ENCODE assay signal across 9 mouse cellular contexts in the genomic region with DNA sequence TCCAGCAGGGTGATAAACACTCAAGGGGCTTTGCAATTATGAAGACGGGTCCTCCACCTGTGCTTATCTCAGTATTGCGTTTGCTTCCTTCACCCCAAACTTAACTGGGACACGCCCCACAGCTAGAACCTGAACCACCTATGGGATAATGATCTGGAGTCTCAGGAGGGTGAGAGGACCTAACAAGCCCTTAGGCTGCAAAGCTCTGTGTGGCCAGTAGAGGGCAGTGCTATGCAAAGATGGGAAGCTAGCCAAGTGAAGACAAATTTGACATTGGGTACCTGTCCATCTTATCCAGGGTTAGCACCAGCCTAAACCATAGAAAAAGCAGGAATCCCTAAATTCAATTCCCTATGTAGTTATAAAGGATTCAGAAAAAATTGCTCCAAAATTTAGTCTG. TPM values are rescaled to one million over a fixed set of nuclear protein-coding genes. Genes with fewer than 3 reads are reported as not detected.
A peak's percentile ranks its signal among the peaks of the same experiment; 100 is the strongest.
DNase-seq lines count a peak whose midpoint lies in the region; ATAC-seq and TF ChIP-seq lines count a peak whose summit lies in the region.
"Had no signal": no experiment of that assay in that cellular context is flagged by ENCODE, and none has a peak within 500 bp of the region (broad histone marks: within the 10 kb centered on the region; RNA-seq: fewer than 3 reads in every experiment).

No protein-coding gene starts in this region.

- no peak overlapping the region for H3K9ac ChIP-seq in hindbrain, embryonic 11.5 days (ENCODE audit: low read depth, low read length)
- no peak overlapping the region for H3K9ac ChIP-seq in hindbrain, embryonic 13.5 days
- H3K9ac ChIP-seq: embryonic facial prominence, embryonic 13.5 days had no signal

- WGBS in hindbrain, embryonic 11.5 days, result 44% methylated on average over 3 of the region's 3 CpGs
- WGBS in hindbrain, embryonic 13.5 days, result 50% methylated on average over 3 of the region's 3 CpGs

- peak; percentile 45; the same call in 1 of the 2 replicates for TF ChIP-seq CTCF in embryonic fibroblast, embryonic 13.5 days (IDR thresholded peaks at IDR 0.05; ENCODE audit: borderline replicate concordance, insufficient read depth, low read length)

- no peak overlapping the region for H3K4me3 ChIP-seq in hindbrain, embryonic 11.5 days (ENCODE audit: low read depth, low read length)
- no peak overlapping the region for H3K4me3 ChIP-seq in hindbrain, embryonic 13.5 days
- H3K4me3 ChIP-seq in embryonic fibroblast, embryonic 13.5 days (ENCODE audit: insufficient read depth, low read length), result no peak overlapping the region
- H3K4me3 ChIP-seq: embryonic facial prominence, embryonic 13.5 days had no signal

- intact Hi-C loops in left cerebral cortex, postnatal 10 days (cut with DNase I), result no loop called here

- no peaks in the 10 kb centered on the region for H3K27me3 ChIP-seq in hindbrain, embryonic 11.5 days (ENCODE audit: control insufficient read depth, insufficient read depth, low read length)
- H3K27me3 ChIP-seq in hindbrain, embryonic 13.5 days, result no peaks in the 10 kb centered on the region
- H3K27me3 ChIP-seq: embryonic facial prominence, embryonic 13.5 days had no signal

- no peak overlapping the region for H3K27ac ChIP-seq in hindbrain, embryonic 11.5 days (ENCODE audit: low read depth, low read length)
- H3K27ac ChIP-seq in hindbrain, embryonic 13.5 days, result no peak overlapping the region
- no peak overlapping the region for H3K27ac ChIP-seq in embryonic fibroblast, embryonic 13.5 days (ENCODE audit: insufficient read depth, low read length)
- H3K27ac ChIP-seq: embryonic facial prominence, embryonic 13.5 days had no signal

- peak; percentile 58 for DNase-seq in hindbrain, embryonic 11.5 days (ENCODE audit: low spot score)
- peak; percentile 61 to 63 for DNase-seq in B cell, adult 2 months
- peak; percentile 5 for DNase-seq in NIH3T3 (ENCODE audit: low read depth)
- DNase-seq in naive thymus-derived CD4-positive, alpha-beta T cell, adult 2 months (ENCODE audit: low read depth), result peak; percentile 65
- DNase-seq in left cerebral cortex, postnatal 10 days (ENCODE audit: extremely low spot score in 1 of 2, low spot score in 2 of 2), result no peak

- no peak for ATAC-seq in hindbrain, embryonic 11.5 days (ENCODE audit: low FRiP score)
- ATAC-seq in hindbrain, embryonic 13.5 days (ENCODE audit: low FRiP score), result no peak
- ATAC-seq in monocyte, adult 5-6 weeks (replicated peaks; ENCODE audit: insufficient number of reproducible peaks, low FRiP score, low TSS enrichment, poor library complexity, severe bottlenecking), result no peak

- H3K4me2 ChIP-seq in hindbrain, embryonic 11.5 days (replicated peaks; ENCODE audit: low read depth, low read length), result no peak overlapping the region
- no peak overlapping the region for H3K4me2 ChIP-seq in hindbrain, embryonic 13.5 days
- H3K4me2 ChIP-seq: embryonic facial prominence, embryonic 13.5 days had no signal

- no peak for TF ChIP-seq POLR2A in embryonic fibroblast, embryonic 13.5 days (IDR thresholded peaks at IDR 0.05; ENCODE audit: low read depth, low read length)

- H3K9me3 ChIP-seq in hindbrain, embryonic 11.5 days (ENCODE audit: control insufficient read depth, low read length), result no peaks in the 10 kb centered on the region
- H3K9me3 ChIP-seq in hindbrain, embryonic 13.5 days, result no peaks in the 10 kb centered on the region
- H3K9me3 ChIP-seq: embryonic facial prominence, embryonic 13.5 days had no signal

- H3K4me1 ChIP-seq in hindbrain, embryonic 11.5 days (replicated peaks; ENCODE audit: control insufficient read depth, insufficient read depth, low read length), result no peaks in the 10 kb centered on the region
- no peaks in the 10 kb centered on the region for H3K4me1 ChIP-seq in hindbrain, embryonic 13.5 days (replicated peaks)
- H3K4me1 ChIP-seq in embryonic fibroblast, embryonic 13.5 days (ENCODE audit: control insufficient read depth, insufficient read depth, low read length), result no peaks in the 10 kb centered on the region
- H3K4me1 ChIP-seq: embryonic facial prominence, embryonic 13.5 days had no signal

- no peaks in the 10 kb centered on the region for H3K36me3 ChIP-seq in hindbrain, embryonic 11.5 days (ENCODE audit: control insufficient read depth, insufficient read depth, low read length)
- H3K36me3 ChIP-seq in hindbrain, embryonic 13.5 days, result no peaks in the 10 kb centered on the region
- H3K36me3 ChIP-seq: embryonic facial prominence, embryonic 13.5 days had no signal

RNA-seq across cellular contexts. Expression of a gene that starts 15.0 kb away (rescaled TPM):
- 4.7 and 5.6 TPM in 2 replicates for polyA plus RNA-seq in hindbrain, embryonic 11.5 days (2014; fragmentation: Nextera tagmentation; extraction: Ambion mirVana)
- polyA plus RNA-seq in hindbrain, embryonic 13.5 days (2015; fragmentation: Nextera tagmentation; extraction: Ambion mirVana), result 4.1 and 5.4 TPM in 2 replicates
- not detected in 2 replicates for polyA plus RNA-seq in embryonic fibroblast, embryonic 13.5 days (2011; ENCODE audit: insufficient read length, low read depth, missing spikeins)
- not detected in 3 replicates for total RNA-seq in monocyte, adult 5-6 weeks (2017)
- 1 to 10 TPM; 3.2 to 3.5 TPM for total RNA-seq in left cerebral cortex, postnatal 10 days (2021)
- polyA plus RNA-seq: embryonic facial prominence, embryonic 13.5 days had no signal

Comparison
In these comparisons a context has a peak if more than half of its experiments do, and no peak if none do; other contexts are left out.
1. DNase-seq: peak in hindbrain, embryonic 11.5 days (single experiment), B cell, adult 2 months (2 of 2), NIH3T3 (single experiment) and naive thymus-derived CD4-positive, alpha-beta T cell, adult 2 months (single experiment); none in left cerebral cortex, postnatal 10 days (0 of 2).